Mouse (Mus musculus) heart, postnatal 4 days (tissue): ENCODE measurements at regions not wholly inside any gene's neighbourhood (a gene's known extent, or its start where the extent isn't known, plus 50 kb on each side); places are given as distances from the start of the nearest gene placed in this dataset.

Experiments
- DNase-seq: peaks from one replicate; pipeline ENCODE4 v3.0.0; 2021

- no peak for DNase-seq
Measured at GRCm38 (mm10) chr6:100475341-100475955, 188.2 kb upstream of the Rybp start.

GRCm38 (mm10) chr6:100474326-100474725 is 187.0 kb upstream of the Rybp start:
- no peak for DNase-seq

GRCm38 (mm10) chr6:100470071-100470470 is 182.8 kb upstream of the Rybp start:
- DNase-seq: no peak

GRCm38 (mm10) chr6:100462757-100463156 is 175.5 kb upstream of the Rybp start:
- no peak for DNase-seq

GRCm38 (mm10) chr6:100453401-100453800 is 166.1 kb upstream of the Rybp start:
- DNase-seq: no peak

GRCm38 (mm10) chr6:100452097-100453002 is 165.1 kb upstream of the Rybp start:
- no peak for DNase-seq

GRCm38 (mm10) chr6:100450108-100450507 is 162.8 kb upstream of the Rybp start:
- DNase-seq: no peak

- no peak for DNase-seq
Measured at GRCm38 (mm10) chr6:100449087-100449486, 161.8 kb upstream of the Rybp start.

GRCm38 (mm10) chr6:100447211-100447610 is 159.9 kb upstream of the Rybp start:
- DNase-seq: no peak

GRCm38 (mm10) chr6:100446804-100447203 is 159.5 kb upstream of the Rybp start:
- DNase-seq: no peak

- no peak for DNase-seq
Measured at GRCm38 (mm10) chr6:100439071-100439737, 151.9 kb upstream of the Rybp start.

- DNase-seq: no peak
Measured at GRCm38 (mm10) chr6:100438511-100438991, 151.3 kb upstream of the Rybp start.

GRCm38 (mm10) chr6:100437980-100438379 is 150.7 kb upstream of the Rybp start:
- DNase-seq: no peak

- DNase-seq: no peak
Measured at GRCm38 (mm10) chr6:100436507-100436906, 149.2 kb upstream of the Rybp start.

GRCm38 (mm10) chr6:100435222-100435621 is 147.9 kb upstream of the Rybp start:
- DNase-seq: no peak

GRCm38 (mm10) chr6:100433534-100433867 is 146.2 kb upstream of the Rybp start:
- no peak for DNase-seq

- no peak for DNase-seq
Measured at GRCm38 (mm10) chr6:100432688-100433533, 145.6 kb upstream of the Rybp start.

- no peak for DNase-seq
Measured at GRCm38 (mm10) chr6:100430286-100430685, 143.0 kb upstream of the Rybp start.

- DNase-seq: no peak
Measured at GRCm38 (mm10) chr6:100429511-100429910, 142.2 kb upstream of the Rybp start.

GRCm38 (mm10) chr6:100428759-100429158 is 141.5 kb upstream of the Rybp start:
- DNase-seq: no peak

GRCm38 (mm10) chr6:100425551-100425950 is 138.3 kb upstream of the Rybp start:
- no peak for DNase-seq

- DNase-seq: no peak
Measured at GRCm38 (mm10) chr6:100424788-100425403, 137.6 kb upstream of the Rybp start.
